1 mouse cellular context compared by ENCODE assay signal in the genomic region with DNA sequence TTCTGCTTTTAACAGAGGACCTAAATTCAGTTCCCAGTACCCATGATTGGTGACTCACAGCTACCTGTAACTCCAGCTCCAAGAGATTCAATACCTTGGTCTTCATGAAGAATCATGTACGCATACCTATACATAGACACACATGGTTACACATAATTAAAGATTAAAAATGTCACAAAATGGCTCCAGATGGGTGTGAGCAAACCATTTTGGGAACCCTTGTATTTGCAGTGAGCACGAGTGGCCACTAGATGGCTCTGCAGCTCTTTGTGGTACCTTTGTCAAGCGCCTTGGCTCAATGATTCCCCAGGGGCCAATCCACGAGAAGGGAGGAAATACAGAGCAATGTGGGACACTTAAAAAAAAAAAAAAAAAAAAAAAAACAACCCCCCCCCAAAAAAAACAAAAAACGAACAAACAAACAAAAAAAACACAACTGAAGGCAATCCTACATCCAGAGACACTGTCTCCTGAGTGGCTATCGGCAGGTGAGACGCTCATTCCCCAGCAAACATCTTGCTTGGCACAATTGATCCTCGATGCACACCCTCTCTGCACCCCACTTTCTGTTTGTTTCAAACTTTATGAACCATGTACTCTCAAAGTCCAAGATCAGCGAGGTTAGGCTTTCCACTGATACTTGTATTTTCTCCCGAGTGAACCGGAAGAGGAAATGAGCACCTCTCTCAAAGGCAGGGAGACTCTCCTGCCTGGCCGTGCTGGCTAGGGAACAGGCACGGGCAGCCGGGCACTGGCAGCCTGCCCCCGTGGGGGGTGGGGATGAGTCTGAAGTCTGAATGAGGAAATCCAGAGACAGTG.
TF ChIP-seq lines count a peak whose summit lies in the region.

No protein-coding gene starts in this region.

TF ChIP-seq in C2C12, 6 proteins besides CTCF, POLR2A, EP300 and RAD21:
- TF ChIP-seq MYOD1 (IDR thresholded peaks at IDR 0.05; ENCODE audit: control insufficient read depth, insufficient read length, low read depth) (no peak), CEBPB (IDR thresholded peaks at IDR 0.05; ENCODE audit: low read depth) (no peak), FOSL1 (IDR thresholded peaks at IDR 0.05; ENCODE audit: insufficient read depth, low read length, poor library complexity, severe bottlenecking) (no peak), USF1 (IDR thresholded peaks at IDR 0.05; ENCODE audit: low read depth) (no peak), MYOG (IDR thresholded peaks at IDR 0.05; ENCODE audit: control insufficient read depth, extremely low read depth, insufficient read length) (no peak), MAX (IDR thresholded peaks at IDR 0.05) (no peak)
